Mouse (Mus musculus): ENCODE measurements around the gene Lamtor3. TPM values are rescaled to one million over a fixed set of nuclear protein-coding genes. Genes with fewer than 3 reads are reported as not detected.

Gene Lamtor3
- total and polyA plus RNA-seq, 3 experiments, result 77.5 to 88.3 TPM; not detected in 1

- TF ChIP-seq MXI1 (IDR thresholded peaks at IDR 0.05; ENCODE audit: low read depth, low read length), result peak; percentile 94
- TF ChIP-seq ZKSCAN1 (IDR thresholded peaks at IDR 0.05; ENCODE audit: low read depth, low read length), result no peak
- TF ChIP-seq POLR2AphosphoS5 (IDR thresholded peaks at IDR 0.05; ENCODE audit: borderline replicate concordance, low read depth, low read length), result no peak
- peak; percentile 45; the same call in 1 of the 2 replicates for TF ChIP-seq ZMIZ1 (IDR thresholded peaks at IDR 0.05; ENCODE audit: low read depth, low read length)
These were observed 34.1 kb downstream of the Lamtor3 start (continued) for GRCm38 (mm10) chr3:137952225-137952913.

- Histone ChIP-seq H3K4me3 (ENCODE audit: control insufficient read depth in 1 of 2, insufficient read depth in 1 of 2, low read depth in 2 of 2, low read length in 2 of 2) (peak overlapping the region; percentile 19 to 20; a peak in 3 of 4 replicates), H3K36me3 (ENCODE audit: control insufficient read depth in 1 of 2, insufficient read depth in 2 of 2, low read length in 2 of 2) (peaks cover 3 to 83% of the 10 kb centered on the region in 2 experiments), H3K27ac (ENCODE audit: control insufficient read depth, low read depth, low read length) (peak overlapping the region; percentile 95), H3K79me2 (ENCODE audit: control insufficient read depth, insufficient read depth, low read length, poor library complexity) (peaks cover 4% of the 10 kb centered on the region), H3K4me1 (ENCODE audit: control insufficient read depth in 1 of 2, insufficient read depth in 2 of 2, low read length in 2 of 2) (peaks cover 39 to 82% of the 10 kb centered on the region in 2 experiments), H3K27me3 (ENCODE audit: control insufficient read depth in 1 of 2, insufficient read depth in 2 of 2, low read length in 2 of 2) (no peaks in the 10 kb centered on the region), H3K9ac (ENCODE audit: control insufficient read depth, low read depth, low read length, poor library complexity, severe bottlenecking) (peak overlapping the region; percentile 58), H3K9me3 (replicated peaks; ENCODE audit: insufficient read depth, low read length) (no peaks in the 10 kb centered on the region)
- peak; percentile 94 for DNase-seq (ENCODE audit: low read depth, low spot score)
- TF ChIP-seq TCF12 (IDR thresholded peaks at IDR 0.05; ENCODE audit: low read depth, low read length) (peak; percentile 95), NRF1 (IDR thresholded peaks at IDR 0.05; ENCODE audit: insufficient read depth, low read depth, low read length, poor library complexity, severe bottlenecking) (no peak), ELF1 (IDR thresholded peaks at IDR 0.05; ENCODE audit: low read depth, low read length) (0 out of 2 replicates have a peak, but pooled peaks have one; percentile 11), TAL1 (IDR thresholded peaks at IDR 0.05; ENCODE audit: low read length) (peak; percentile 82), GATA1 (IDR thresholded peaks at IDR 0.05; ENCODE audit: low read depth, low read length) (peak; percentile 82), JUND (IDR thresholded peaks at IDR 0.05; ENCODE audit: low read depth, low read length) (no peak), MAFK (IDR thresholded peaks at IDR 0.05; ENCODE audit: borderline replicate concordance, low read depth, low read length) (peak; percentile 44; the same call in 1 of the 2 replicates), USF1 (IDR thresholded peaks at IDR 0.05; ENCODE audit: low read depth, low read length) (no peak), BHLHE40 (IDR thresholded peaks at IDR 0.05; ENCODE audit: borderline replicate concordance, low read depth, low read length) (no peak), ETS1 (IDR thresholded peaks at IDR 0.05; ENCODE audit: low read depth, low read length) (peak; percentile 95), RCOR1 (IDR thresholded peaks at IDR 0.05; ENCODE audit: low read depth, low read length) (peak; percentile 97), SIN3A (IDR thresholded peaks at IDR 0.05; ENCODE audit: low read length) (peak; percentile 77), HCFC1 (IDR thresholded peaks at IDR 0.05; ENCODE audit: low read depth, low read length) (no peak), NELFE (IDR thresholded peaks at IDR 0.05; ENCODE audit: low read depth, low read length) (peak; percentile 7; the same call in 1 of the 2 replicates), ZKSCAN1 (IDR thresholded peaks at IDR 0.05; ENCODE audit: low read depth, low read length) (no peak), RAD21 (IDR thresholded peaks at IDR 0.05; ENCODE audit: low read depth, low read length) (no peak), MYC (IDR thresholded peaks at IDR 0.05; ENCODE audit: low read depth, low read length) (peak; percentile 33; the same call in 1 of the 2 replicates), ZC3H11A (IDR thresholded peaks at IDR 0.05; ENCODE audit: low read depth, low read length) (no peak), POLR2AphosphoS2 (IDR thresholded peaks at IDR 0.05; ENCODE audit: low read length) (no peak; the same call in 1 of the 2 replicates), KAT2A (conservative IDR thresholded peaks at IDR 0.05; ENCODE audit: low read depth, low read length) (no peak), MAX (IDR thresholded peaks at IDR 0.05; ENCODE audit: low read length) (peak; percentile 74; the same call in 1 of the 2 replicates), E2F4 (IDR thresholded peaks at IDR 0.05; ENCODE audit: borderline replicate concordance, low read depth, low read length) (no peak), CTCF (IDR thresholded peaks at IDR 0.05 in 2 of 3, conservative IDR thresholded peaks at IDR 0.05 in 1 of 3; ENCODE audit: control insufficient read depth in 1 of 3, insufficient read depth in 1 of 3, low read depth in 2 of 3, low read length in 3 of 3, poor library complexity in 1 of 3, severe bottlenecking in 1 of 3) (no peak), SMC3 (IDR thresholded peaks at IDR 0.05; ENCODE audit: low read depth, low read length) (no peak), TBP (IDR thresholded peaks at IDR 0.05; ENCODE audit: low read depth, low read length) (peak; percentile 46; the same call in 1 of the 2 replicates), ZNF384 (IDR thresholded peaks at IDR 0.05; ENCODE audit: low read depth, low read length) (peak; percentile 41; the same call in 1 of the 2 replicates), MXI1 (IDR thresholded peaks at IDR 0.05; ENCODE audit: low read depth, low read length) (no peak; the same call in 1 of the 2 replicates), ZMIZ1 (IDR thresholded peaks at IDR 0.05; ENCODE audit: low read depth, low read length) (0 out of 2 replicates have a peak, but pooled peaks have one; percentile 52), GABPA (IDR thresholded peaks at IDR 0.05; ENCODE audit: low read depth, low read length) (peak; percentile 91), POLR2A (IDR thresholded peaks at IDR 0.05; ENCODE audit: control insufficient read depth in 1 of 2, insufficient read depth in 1 of 2, low read depth in 1 of 2, low read length in 2 of 2, poor library complexity in 1 of 2) (peak in 1 of 2 experiments; percentile 52; a peak in 1 of 4 replicates)
These were observed 34.9 kb downstream of the Lamtor3 start for GRCm38 (mm10) chr3:137952914-137953880.
